In the genomic region with DNA sequence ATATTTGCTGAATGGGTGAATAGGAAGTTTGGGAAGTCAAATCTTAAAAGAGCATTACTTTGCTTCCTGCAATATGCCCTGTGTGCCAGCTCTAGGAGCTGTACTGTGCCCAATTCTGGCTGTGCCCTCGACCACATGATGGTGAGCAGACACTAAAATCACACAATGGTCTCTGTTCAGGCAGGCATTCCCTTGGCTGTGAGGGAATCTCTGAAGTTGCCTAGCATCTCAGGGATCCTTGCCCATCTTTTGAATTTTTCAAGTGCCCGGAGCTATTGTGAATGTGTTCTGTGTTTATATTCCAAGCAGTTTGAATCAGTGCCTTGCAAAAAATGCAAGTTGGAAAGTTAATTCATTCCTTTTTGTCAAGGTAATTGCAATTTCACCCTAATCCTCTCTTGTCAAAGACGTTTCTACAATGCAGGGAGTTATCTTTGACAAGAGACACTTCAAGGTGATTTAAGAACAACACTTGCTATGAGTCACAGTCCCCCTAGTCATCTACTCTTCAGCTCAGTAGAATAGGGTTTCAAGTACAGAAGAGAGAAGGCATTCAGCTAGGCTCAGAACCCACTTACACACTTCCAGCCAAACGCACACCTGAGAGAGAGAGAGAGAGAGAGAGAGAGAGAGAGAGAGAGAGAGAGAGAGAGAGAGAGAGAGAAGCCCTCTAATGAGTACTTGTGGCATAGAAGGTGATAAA, we compare ENCODE assay signal across 18 mouse cellular contexts.
A peak's percentile ranks its signal among the peaks of the same experiment; 100 is the strongest.
DNase-seq lines count a peak whose midpoint lies in the region; ATAC-seq and TF ChIP-seq lines count a peak whose summit lies in the region.
"Had no signal": no experiment of that assay in that cellular context is flagged by ENCODE, and none has a peak within 500 bp of the region (broad histone marks: within the 10 kb centered on the region; RNA-seq: fewer than 3 reads in every experiment).

No protein-coding gene starts in this region.

- TF ChIP-seq POLR2A in brain, embryonic 14.5 days (IDR thresholded peaks at IDR 0.05; ENCODE audit: borderline replicate concordance, extremely low read depth, insufficient read depth, insufficient read length, poor library complexity, severe bottlenecking): no peak

- DNase-seq in forebrain, embryonic 14.5 days (ENCODE audit: low spot score): peak; percentile 28
- no peak for DNase-seq in forebrain, embryonic 10.5 days (ENCODE audit: extremely low spot score, low spot score)
- peak; percentile 65 for DNase-seq in hindbrain, postnatal 0 days (ENCODE audit: low spot score)
- no peak for DNase-seq in hindbrain, embryonic 10.5 days (ENCODE audit: low spot score)
- no peak for DNase-seq in Patski (ENCODE audit: low read depth, low spot score)
- peak; percentile 66 for DNase-seq in brain, embryonic 14.5 days (ENCODE audit: low read depth)
- DNase-seq in frontal cortex, postnatal 14 days (ENCODE audit: low spot score in 2 of 2): no peak
- DNase-seq: adrenal gland, postnatal 14 days; heart, postnatal 10 days; kidney, adult 18-20 months; layer of hippocampus, postnatal 36 days; right cerebral cortex, adult 18-20 months; thymus, postnatal 25 days had no signal

- no peak overlapping the region for H3K4me3 ChIP-seq in forebrain, embryonic 14.5 days (ENCODE audit: low read depth, low read length)
- H3K4me3 ChIP-seq in forebrain, embryonic 10.5 days: no peak overlapping the region
- H3K4me3 ChIP-seq in hindbrain, postnatal 0 days (ENCODE audit: low read length): no peak overlapping the region
- no peak overlapping the region for H3K4me3 ChIP-seq in hindbrain, embryonic 10.5 days
- H3K4me3 ChIP-seq: forebrain, embryonic 13.5 days; heart, embryonic 10.5 days; limb, embryonic 15.5 days; liver, embryonic 15.5 days had no signal

- H3K9me3 ChIP-seq in forebrain, embryonic 14.5 days (replicated peaks; ENCODE audit: control insufficient read depth, low read length): no peaks in the 10 kb centered on the region
- 0 out of 2 replicates have a peak, but pooled peaks cover under 1% of the 10 kb centered on the region for H3K9me3 ChIP-seq in forebrain, embryonic 10.5 days
- H3K9me3 ChIP-seq in hindbrain, postnatal 0 days (ENCODE audit: low read length): no peaks in the 10 kb centered on the region
- no peaks in the 10 kb centered on the region for H3K9me3 ChIP-seq in hindbrain, embryonic 10.5 days
- H3K9me3 ChIP-seq: forebrain, embryonic 13.5 days; heart, embryonic 10.5 days; limb, embryonic 15.5 days; liver, embryonic 15.5 days had no signal

- H3K4me1 ChIP-seq in forebrain, embryonic 14.5 days (ENCODE audit: control insufficient read depth, insufficient read depth, low read length): 0 out of 2 replicates have a peak, but pooled peaks cover 5% of the 10 kb centered on the region
- peaks cover 12% of the 10 kb centered on the region for H3K4me1 ChIP-seq in forebrain, embryonic 10.5 days
- no peaks in the 10 kb centered on the region for H3K4me1 ChIP-seq in hindbrain, postnatal 0 days (ENCODE audit: insufficient read depth, low read length)
- H3K4me1 ChIP-seq in hindbrain, embryonic 10.5 days (replicated peaks): peaks cover 10% of the 10 kb centered on the region; the same call in 1 of the 2 replicates

- no peak for ATAC-seq in forebrain, embryonic 14.5 days
- ATAC-seq in hindbrain, postnatal 0 days: peak; percentile 91
- peak; percentile 35 for ATAC-seq in Patski
- ATAC-seq: forebrain, embryonic 13.5 days had no signal

- TF ChIP-seq CTCF in hindbrain, postnatal 0 days (IDR thresholded peaks at IDR 0.05; ENCODE audit: low read depth): no peak
- no peak for TF ChIP-seq CTCF in Patski (IDR thresholded peaks at IDR 0.05)
- TF ChIP-seq CTCF in brain, embryonic 14.5 days (IDR thresholded peaks at IDR 0.05; ENCODE audit: borderline replicate concordance, extremely low read depth, insufficient read depth, insufficient read length): no peak

- in situ Hi-C loops in Patski (cut with MboI; ENCODE audit: low pct_unique_long_range_greater_than_20kb): no loop called here

- CTCF ChIA-PET in Patski (lab: Charles Lee): interaction anchor here (1.1 to 2.1 kb wide), 3 partner anchors 9 to 13 kb away, joined by 3 to 6 read pairs (median 6); no protein-coding TSS in a partner anchor

- no peak overlapping the region for H3K4me2 ChIP-seq in forebrain, embryonic 14.5 days (ENCODE audit: low read length)
- H3K4me2 ChIP-seq in hindbrain, postnatal 0 days (ENCODE audit: low read depth, low read length): no peak overlapping the region
- H3K4me2 ChIP-seq: forebrain, embryonic 13.5 days; limb, embryonic 15.5 days; liver, embryonic 15.5 days had no signal

- H3K36me3 ChIP-seq in forebrain, embryonic 14.5 days (ENCODE audit: control insufficient read depth, insufficient read depth, low read length): no peaks in the 10 kb centered on the region
- H3K36me3 ChIP-seq in forebrain, embryonic 10.5 days (replicated peaks): no peaks in the 10 kb centered on the region
- no peaks in the 10 kb centered on the region for H3K36me3 ChIP-seq in hindbrain, postnatal 0 days (ENCODE audit: insufficient read depth, low read length)
- no peaks in the 10 kb centered on the region for H3K36me3 ChIP-seq in hindbrain, embryonic 10.5 days
- H3K36me3 ChIP-seq: heart, embryonic 10.5 days; limb, embryonic 15.5 days; liver, embryonic 15.5 days had no signal

- H3K27ac ChIP-seq in forebrain, embryonic 14.5 days (ENCODE audit: low read depth, low read length): no peak overlapping the region
- H3K27ac ChIP-seq in forebrain, embryonic 10.5 days: no peak overlapping the region
- no peak overlapping the region for H3K27ac ChIP-seq in hindbrain, postnatal 0 days
- no peak overlapping the region for H3K27ac ChIP-seq in hindbrain, embryonic 10.5 days
- H3K27ac ChIP-seq: forebrain, embryonic 13.5 days; heart, embryonic 10.5 days; kidney, postnatal 0 days; limb, embryonic 15.5 days had no signal

- no peak overlapping the region for H3K9ac ChIP-seq in forebrain, embryonic 14.5 days (ENCODE audit: low read length)
- no peak overlapping the region for H3K9ac ChIP-seq in hindbrain, postnatal 0 days (replicated peaks; ENCODE audit: low read length)
- H3K9ac ChIP-seq: forebrain, embryonic 13.5 days; limb, embryonic 15.5 days; liver, embryonic 15.5 days had no signal

- no peaks in the 10 kb centered on the region for H3K27me3 ChIP-seq in forebrain, embryonic 14.5 days (replicated peaks; ENCODE audit: control insufficient read depth, insufficient read depth, low read length)
- no peaks in the 10 kb centered on the region; the same call in 1 of the 2 replicates for H3K27me3 ChIP-seq in forebrain, embryonic 10.5 days (ENCODE audit: poor library complexity, severe bottlenecking)
- no peaks in the 10 kb centered on the region for H3K27me3 ChIP-seq in hindbrain, postnatal 0 days (ENCODE audit: insufficient read depth, low read length)
- H3K27me3 ChIP-seq in hindbrain, embryonic 10.5 days (ENCODE audit: insufficient read depth, poor library complexity, severe bottlenecking): no peaks in the 10 kb centered on the region
- no peaks in the 10 kb centered on the region for H3K27me3 ChIP-seq in Patski
- H3K27me3 ChIP-seq: forebrain, embryonic 13.5 days; limb, embryonic 15.5 days; liver, embryonic 15.5 days had no signal

- POLR2A ChIA-PET in Patski (lab: Charles Lee): no interaction called here

- 16% methylated on average over 4 of the region's 4 CpGs for WGBS in forebrain, embryonic 14.5 days
- 55% methylated on average over 4 of the region's 4 CpGs for WGBS in forebrain, embryonic 10.5 days
- WGBS in hindbrain, postnatal 0 days: 34% methylated on average over 4 of the region's 4 CpGs
- 56% methylated on average over 4 of the region's 4 CpGs for WGBS in hindbrain, embryonic 10.5 days

Comparison
In these comparisons a context has a peak if more than half of its experiments do, and no peak if none do; other contexts are left out.
1. DNase-seq: peak in forebrain, embryonic 14.5 days (single experiment), hindbrain, postnatal 0 days (single experiment) and brain, embryonic 14.5 days (single experiment); none in forebrain, embryonic 10.5 days (single experiment), hindbrain, embryonic 10.5 days (single experiment), Patski (single experiment) and frontal cortex, postnatal 14 days (0 of 2).